Mouse (Mus musculus) brain, embryonic 14.5 days (tissue): ENCODE measurements at regions not wholly inside any gene's neighbourhood (a gene's known extent, or its start where the extent isn't known, plus 50 kb on each side); places are given as distances from the start of the nearest gene placed in this dataset.

ENCODE experiments used
- CTCF ChIP-seq: fragments of 200-500 bp; IDR thresholded peaks from 2 replicates; pipeline ENCODE4 v1.5.1; 2012; ENCODE audit warnings: inconsistent platforms, mild to moderate bottlenecking, moderate library complexity, borderline replicate concordance; ENCODE audit not compliant: insufficient read depth, insufficient read length; ENCODE audit errors: extremely low read depth
- POLR2A ChIP-seq: fragments of 200-500 bp; IDR thresholded peaks from 2 replicates; pipeline ENCODE4 v1.6.1; 2012; ENCODE audit warnings: mild to moderate bottlenecking, inconsistent platforms, borderline replicate concordance; ENCODE audit not compliant: poor library complexity, insufficient read depth, insufficient read length, severe bottlenecking; ENCODE audit errors: extremely low read depth

DNA sequence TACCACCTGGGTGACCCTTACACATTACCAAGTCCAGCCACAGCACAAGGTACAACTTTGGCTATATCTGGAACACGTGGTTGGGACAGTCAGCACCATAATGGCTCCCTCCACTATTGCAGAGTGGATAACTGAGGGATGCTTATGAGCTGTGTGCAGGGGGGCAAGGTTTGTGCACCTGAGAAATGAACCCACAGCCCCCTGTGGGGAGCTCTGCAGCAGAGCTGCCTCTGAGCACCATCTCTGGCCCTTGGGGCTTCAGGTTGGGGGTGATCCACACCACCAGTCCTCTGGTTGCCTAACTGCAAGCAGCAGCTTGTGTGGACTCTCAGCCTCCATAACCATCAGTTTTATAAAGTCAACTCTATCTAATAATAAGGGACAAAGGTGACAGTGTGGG, 65.3 kb upstream of the Cnih3 start:
- no peak for TF ChIP-seq CTCF
- TF ChIP-seq POLR2A = no peak
